Comparison of ENCODE assay signal across 8 mouse cellular contexts in genomic region chr19:15985172-15985713, GRCm38 (mm10). TPM values are rescaled to one million over a fixed set of nuclear protein-coding genes. Genes with fewer than 3 reads are reported as not detected.
DNase-seq lines count a peak whose midpoint lies in the region; ATAC-seq and TF ChIP-seq lines count a peak whose summit lies in the region.

No protein-coding gene starts in this region.

- H3K4me2 ChIP-seq in embryonic facial prominence, embryonic 12.5 days (replicated peaks) = peak overlapping the region; percentile 51
- peak overlapping the region; percentile 60 for H3K4me2 ChIP-seq in intestine, embryonic 14.5 days (ENCODE audit: low read length)
- peak overlapping the region; percentile 77 for H3K4me2 ChIP-seq in myocyte (ENCODE audit: low read depth)

- TF ChIP-seq POLR2A in liver, adult 2 months (IDR thresholded peaks at IDR 0.05; ENCODE audit: extremely low read depth, insufficient read depth, low read length) = no peak
- TF ChIP-seq POLR2A in myocyte (IDR thresholded peaks at IDR 0.05; ENCODE audit: insufficient read length, low read depth) = no peak

- no peaks in the 10 kb centered on the region for H3K36me3 ChIP-seq in liver, adult 2 months (ENCODE audit: control insufficient read depth, insufficient read depth, low read length)
- H3K36me3 ChIP-seq in embryonic facial prominence, embryonic 12.5 days = 0 out of 2 replicates have a peak, but pooled peaks cover 9% of the 10 kb centered on the region
- no peaks in the 10 kb centered on the region for H3K36me3 ChIP-seq in intestine, embryonic 14.5 days (ENCODE audit: control insufficient read depth, insufficient read depth, low read length)
- no peaks in the 10 kb centered on the region for H3K36me3 ChIP-seq in myocyte (ENCODE audit: control insufficient read depth, insufficient read depth)

- H3K9ac ChIP-seq in liver, adult 2 months (ENCODE audit: low read depth, low read length) = no peak overlapping the region
- peak overlapping the region; percentile 82 for H3K9ac ChIP-seq in embryonic facial prominence, embryonic 12.5 days
- H3K9ac ChIP-seq in intestine, embryonic 14.5 days (ENCODE audit: low read length) = peak overlapping the region; percentile 85

- H3ac ChIP-seq in myocyte (ENCODE audit: control insufficient read depth, insufficient read length) = peak overlapping the region; percentile 31

- H3K4me1 ChIP-seq in liver, adult 2 months (ENCODE audit: control insufficient read depth, insufficient read depth, low read length) = no peaks in the 10 kb centered on the region; the same call in 1 of the 2 replicates
- peaks cover 7% of the 10 kb centered on the region for H3K4me1 ChIP-seq in embryonic facial prominence, embryonic 12.5 days
- H3K4me1 ChIP-seq in intestine, embryonic 14.5 days (replicated peaks; ENCODE audit: control insufficient read depth, insufficient read depth, low read length) = peaks cover 4% of the 10 kb centered on the region

- no peaks in the 10 kb centered on the region for H3K9me3 ChIP-seq in embryonic facial prominence, embryonic 12.5 days
- no peaks in the 10 kb centered on the region for H3K9me3 ChIP-seq in intestine, embryonic 14.5 days (ENCODE audit: control insufficient read depth, low read length)

- no peak overlapping the region for H3K27ac ChIP-seq in liver, adult 2 months (replicated peaks; ENCODE audit: insufficient read depth, low read depth, low read length)
- H3K27ac ChIP-seq in embryonic facial prominence, embryonic 12.5 days = no peak overlapping the region
- no peak overlapping the region for H3K27ac ChIP-seq in intestine, embryonic 14.5 days (ENCODE audit: low read depth)

- 28% methylated on average over 10 of the region's 10 CpGs for WGBS in liver, adult 2 months
- WGBS in embryonic facial prominence, embryonic 12.5 days = 31% methylated on average over 10 of the region's 10 CpGs
- WGBS in intestine, embryonic 14.5 days = 27% methylated on average over 10 of the region's 10 CpGs

- no peak for DNase-seq in liver, adult 2 months (ENCODE audit: extremely low read depth, low read depth, low spot score)
- DNase-seq in liver = no peak
- no peak for DNase-seq in intestine, embryonic 14.5 days (ENCODE audit: low spot score)
- DNase-seq in retina, embryonic 14.5 days (ENCODE audit: low spot score) = no peak
- no peak for DNase-seq in gastrocnemius, adult 18-20 months (ENCODE audit: low spot score)

- no peak for TF ChIP-seq CTCF in liver, adult 2 months (IDR thresholded peaks at IDR 0.05; ENCODE audit: low read depth, low read length)

- no peak for ATAC-seq in embryonic facial prominence, embryonic 12.5 days (ENCODE audit: insufficient number of reproducible peaks, insufficient read depth, low FRiP score, low TSS enrichment)
- no peak for ATAC-seq in intestine, embryonic 14.5 days (replicated peaks; ENCODE audit: low FRiP score, low TSS enrichment, low read depth)
- ATAC-seq in granulocyte monocyte progenitor cell, adult 5-6 weeks (replicated peaks; ENCODE audit: poor library complexity, severe bottlenecking) = no peak; the same call in 1 of the 2 replicates

- no peaks in the 10 kb centered on the region for H3K27me3 ChIP-seq in liver, adult 2 months (ENCODE audit: control insufficient read depth, insufficient read depth, low read length)
- H3K27me3 ChIP-seq in embryonic facial prominence, embryonic 12.5 days = no peaks in the 10 kb centered on the region
- H3K27me3 ChIP-seq in intestine, embryonic 14.5 days (replicated peaks; ENCODE audit: control insufficient read depth, insufficient read depth, low read length) = no peaks in the 10 kb centered on the region
- no peaks in the 10 kb centered on the region for H3K27me3 ChIP-seq in myocyte (ENCODE audit: control insufficient read depth, insufficient read depth, insufficient read length)

- H3K4me3 ChIP-seq in liver, adult 2 months (ENCODE audit: insufficient read depth, low read depth, low read length) = peak overlapping the region; percentile 83
- peak overlapping the region; percentile 78 for H3K4me3 ChIP-seq in embryonic facial prominence, embryonic 12.5 days
- peak overlapping the region; percentile 92 for H3K4me3 ChIP-seq in intestine, embryonic 14.5 days (ENCODE audit: low read depth, low read length)
- H3K4me3 ChIP-seq in myocyte = peak overlapping the region; percentile 46

- H3K79me2 ChIP-seq in liver, adult 2 months (ENCODE audit: control insufficient read depth, insufficient read depth, low read length) = no peaks in the 10 kb centered on the region
- H3K79me2 ChIP-seq in myocyte (ENCODE audit: control insufficient read depth, insufficient read depth) = peaks cover 8% of the 10 kb centered on the region

TF ChIP-seq in myocyte, 11 proteins besides CTCF, POLR2A, EP300 and RAD21:
- TF ChIP-seq TCF12 (IDR thresholded peaks at IDR 0.05; ENCODE audit: insufficient read depth, poor library complexity, severe bottlenecking) (no peak), SRF (IDR thresholded peaks at IDR 0.05; ENCODE audit: control insufficient read depth, insufficient read length, low read depth) (no peak), MAX (IDR thresholded peaks at IDR 0.05; ENCODE audit: low read depth) (no peak)

RNA-seq across cellular contexts. Expression of gene Cep78, which starts 0.5 kb away (rescaled TPM):
- total RNA-seq in liver, adult 2 months (2014; rRNA removed) = 1.9 and 2.1 TPM in 2 replicates
- polyA plus RNA-seq in liver, adult 2 months (2012; rRNA removed) = 0.87 and 1.0 TPM in 2 replicates
- polyA plus RNA-seq in embryonic facial prominence, embryonic 12.5 days (2016; fragmentation: Nextera tagmentation; extraction: Ambion mirVana) = 43.0 and 43.3 TPM in 2 replicates
- 23.4 and 24.2 TPM in 2 replicates for polyA plus RNA-seq in intestine, embryonic 14.5 days (2014; fragmentation: Nextera tagmentation; extraction: Ambion mirVana)
- polyA plus RNA-seq in myocyte (2012; fragmentation: generic; extraction: Trizol) = 4.0 TPM
- 1 to 10 TPM; 2.5 to 2.6 TPM for total RNA-seq in gastrocnemius, adult 18-20 months (2021)
- total RNA-seq in granulocyte monocyte progenitor cell, adult 5-6 weeks (2014; fragmentation: Nextera tagmentation) = 14.8 and 23.3 TPM in 2 replicates
- total RNA-seq in granulocyte monocyte progenitor cell, adult 5-6 weeks (2017) = 23.0 and 27.9 TPM in 2 replicates

RNA-seq across cellular contexts. Expression of gene Psat1, which starts 38.1 kb away (rescaled TPM):
- total RNA-seq in liver, adult 2 months (2014; rRNA removed) = 0.74 and 2.0 TPM in 2 replicates
- polyA plus RNA-seq in liver, adult 2 months (2012; rRNA removed) = 0.20 and 0.21 TPM in 2 replicates
- polyA plus RNA-seq in embryonic facial prominence, embryonic 12.5 days (2016; fragmentation: Nextera tagmentation; extraction: Ambion mirVana) = 71.3 and 77.0 TPM in 2 replicates
- 74.0 and 80.8 TPM in 2 replicates for polyA plus RNA-seq in intestine, embryonic 14.5 days (2014; fragmentation: Nextera tagmentation; extraction: Ambion mirVana)
- polyA plus RNA-seq in myocyte (2012; fragmentation: generic; extraction: Trizol) = 396 TPM
- total RNA-seq in gastrocnemius, adult 18-20 months (2021) = 1 to 10 TPM in 1 of 2 experiments, under 1 TPM in 1; 0.94 to 1.4 TPM
- total RNA-seq in granulocyte monocyte progenitor cell, adult 5-6 weeks (2014; fragmentation: Nextera tagmentation) = 91.8 and 95.8 TPM in 2 replicates
- total RNA-seq in granulocyte monocyte progenitor cell, adult 5-6 weeks (2017) = 104 and 128 TPM in 2 replicates

Comparison
In these comparisons a context has a peak if more than half of its experiments do, and no peak if none do; other contexts are left out.
1. RNA of gene Psat1, which starts 38.1 kb away (polyA plus RNA-seq): 396 TPM in myocyte (single experiment), 74.0 to 80.8 TPM in intestine, embryonic 14.5 days and 71.3 to 77.0 TPM in embryonic facial prominence, embryonic 12.5 days; 0.20 to 0.21 TPM in liver, adult 2 months; every median in the first group is over 10 times any median in the second.
2. Peak in every context shown above with its lines, with median percentiles within 50 percentile points of each other: H3K4me3 ChIP-seq and H3K4me2 ChIP-seq.